Mouse (Mus musculus) G1E (cell line): ENCODE measurements around the gene Timmdc1. TPM values are rescaled to one million over a fixed set of nuclear protein-coding genes. Genes with fewer than 3 reads are reported as not detected.
A peak's percentile ranks its signal among the peaks of the same experiment; 100 is the strongest.

Experiments
- ATAC-seq: 2 replicates; pipeline ENCODE4 v1.8.0; 2016; ENCODE audit warnings: mild to moderate bottlenecking; ENCODE audit not compliant: insufficient number of reproducible peaks, poor library complexity, low FRiP score, severe bottlenecking; ENCODE audit errors: extremely low read depth
- DNase-seq: peaks from one replicate; pipeline ENCODE4 v3.0.0; 2012; ENCODE audit warnings: low spot score
- H3K27me3 ChIP-seq: 2 replicates; pipeline ENCODE4 v1.6.1; 2012; ENCODE audit warnings: mild to moderate bottlenecking, low read length, inconsistent platforms; ENCODE audit not compliant: insufficient read depth
- H3K36me3 ChIP-seq: replicated peaks from 2 replicates; pipeline ENCODE3; 2012; ENCODE audit warnings: mild to moderate bottlenecking, inconsistent platforms
- H3K4me1 ChIP-seq: 2 replicates; pipeline ENCODE4 v1.6.1; 2012; ENCODE audit warnings: low read depth, low read length, inconsistent platforms, mixed read lengths; ENCODE audit not compliant: insufficient read depth
- H3K4me3 ChIP-seq: 2 replicates; pipeline ENCODE4 v1.5.1; 2012; ENCODE audit warnings: low read depth, mild to moderate bottlenecking, inconsistent platforms, low read length, moderate library complexity, mixed read lengths
- H3K9me3 ChIP-seq: replicated peaks from 2 replicates; pipeline ENCODE4 v1.6.1; 2012; ENCODE audit warnings: inconsistent platforms
- CTCF ChIP-seq: IDR thresholded peaks from 2 replicates; pipeline ENCODE4 v1.5.1; 2012; ENCODE audit warnings: low read depth, low read length, inconsistent platforms, mixed read lengths
- GATA1 ChIP-seq: IDR thresholded peaks from 2 replicates; pipeline ENCODE4 v1.6.1; 2012; ENCODE audit warnings: borderline replicate concordance, low read length, inconsistent platforms, mixed read lengths
- GATA2 ChIP-seq: IDR thresholded peaks from 2 replicates; pipeline ENCODE4 v1.6.1; 2012; ENCODE audit warnings: low read depth, low read length, inconsistent platforms, borderline replicate concordance
- POLR2AphosphoS5 ChIP-seq: IDR thresholded peaks from 2 replicates; pipeline ENCODE4 v1.6.1; 2012; ENCODE audit warnings: low read depth, low read length, inconsistent platforms; ENCODE audit not compliant: insufficient replicate concordance
- TAL1 ChIP-seq: conservative IDR thresholded peaks from 2 replicates; pipeline ENCODE4 v1.6.1; 2012; ENCODE audit warnings: low read depth, low read length, inconsistent platforms, mixed read lengths
- polyA plus RNA-seq: library from polyadenylated mRNA; stranded (reverse); fragments of >175 nt; gene quantifications from 2 replicates; pipeline ENCODE4 v1.2.3, GENCODE M21; 2012
- total RNA-seq, 2 experiments: library from RNA; stranded (forward) in 1 of 2; stranded (reverse) in 1 of 2; fragments of 200-1000 nt in 1 of 2; fragments of >200 nt in 1 of 2; fragmentation: Nextera tagmentation in 1 of 2; gene quantifications; 2 replicates each; pipeline ENCODE4 v1.2.3; 2014 to 2017

Gene Timmdc1
- total and polyA plus RNA-seq, 3 experiments, result 25.9 to 38.7 (median 27.0) TPM

GRCm38 (mm10) chr16:38452442-38453202 is 69.8 kb downstream of the Timmdc1 start, which contains the start of gene Adprh:
Adprh (minus strand) TSS chr16:38452703.
- ATAC-seq (peak; percentile 65), DNase-seq (peak; percentile 89)
- Histone ChIP-seq H3K36me3 (peaks cover 36% of the 10 kb centered on the region), H3K4me1 (peaks cover 85% of the 10 kb centered on the region), H3K27me3 (no peaks in the 10 kb centered on the region), H3K4me3 (peak within 1 kb of the TSS; percentile 82), H3K9me3 (no peaks in the 10 kb centered on the region)
- TF ChIP-seq POLR2AphosphoS5, result no peak; the same call in 1 of the 2 replicates

- peaks cover 46% of the 10 kb centered on the region for H3K36me3 ChIP-seq
- DNase-seq (no peak), ATAC-seq (no peak)
- H3K27me3 ChIP-seq, result no peaks in the 10 kb centered on the region
- H3K4me1 ChIP-seq, result peaks cover 81% of the 10 kb centered on the region
- H3K4me3 ChIP-seq, result peak overlapping the region; percentile 82
- no peaks in the 10 kb centered on the region for H3K9me3 ChIP-seq
- no peak for TF ChIP-seq GATA1
- no peak for TF ChIP-seq TAL1
- TF ChIP-seq GATA2, result no peak
- no peak for TF ChIP-seq CTCF
- no peak for TF ChIP-seq POLR2AphosphoS5
These were observed 70.8 kb downstream of the Timmdc1 start for GRCm38 (mm10) chr16:38451421-38452205.

- Histone ChIP-seq H3K36me3 (peaks cover 55% of the 10 kb centered on the region), H3K4me1 (peaks cover 73% of the 10 kb centered on the region), H3K4me3 (no peak overlapping the region; the same call in 1 of the 2 replicates), H3K27me3 (no peaks in the 10 kb centered on the region), H3K9me3 (no peaks in the 10 kb centered on the region)
- no peak for ATAC-seq
- DNase-seq, result no peak
- TF ChIP-seq GATA1, result no peak
These were observed 71.8 kb downstream of the Timmdc1 start for GRCm38 (mm10) chr16:38450707-38451106.

- Histone ChIP-seq H3K4me3 (no peak overlapping the region), H3K27me3 (no peaks in the 10 kb centered on the region), H3K36me3 (peaks cover 78% of the 10 kb centered on the region), H3K4me1 (peaks cover 68% of the 10 kb centered on the region), H3K9me3 (no peaks in the 10 kb centered on the region)
- TF ChIP-seq CTCF (no peak), TAL1 (no peak), POLR2AphosphoS5 (no peak), GATA2 (no peak), GATA1 (no peak)
- no peak for DNase-seq
- no peak for ATAC-seq
These were observed 74.0 kb downstream of the Timmdc1 start for GRCm38 (mm10) chr16:38448458-38448857.

Other genes with a start within 250 kb of the Timmdc1 start
- not detected in 2 replicates for gene Nr1i2, start 227.8 kb downstream of the Timmdc1 start, total RNA-seq (2014; fragmentation: Nextera tagmentation)
- not detected in 2 replicates for gene Nr1i2, start 227.8 kb downstream of the Timmdc1 start, total RNA-seq (2017)
- gene Nr1i2, start 227.8 kb downstream of the Timmdc1 start, polyA plus RNA-seq, result not detected in 2 replicates
- gene Maats1, start 180.5 kb downstream of the Timmdc1 start, total RNA-seq (2014; fragmentation: Nextera tagmentation), result not detected in 2 replicates
- 0.11 TPM in 1 of 2 replicates, not detected in the other for gene Maats1, start 180.5 kb downstream of the Timmdc1 start, total RNA-seq (2017)
- gene Maats1, start 180.5 kb downstream of the Timmdc1 start, polyA plus RNA-seq, result not detected in 2 replicates
- gene Cox17, start 175.7 kb downstream of the Timmdc1 start, total RNA-seq (2014; fragmentation: Nextera tagmentation), result 210 and 232 TPM in 2 replicates
- gene Cox17, start 175.7 kb downstream of the Timmdc1 start, total RNA-seq (2017), result 836 and 871 TPM in 2 replicates
- 163 and 234 TPM in 2 replicates for gene Cox17, start 175.7 kb downstream of the Timmdc1 start, polyA plus RNA-seq
- gene Gm21987, start 175.6 kb downstream of the Timmdc1 start, total RNA-seq (2014; fragmentation: Nextera tagmentation), result 4.7 TPM in 1 of 2 replicates, not detected in the other
- gene Gm21987, start 175.6 kb downstream of the Timmdc1 start, total RNA-seq (2017), result not detected in 2 replicates
- gene Gm21987, start 175.6 kb downstream of the Timmdc1 start, polyA plus RNA-seq, result 1,146 and 1,190 TPM in 2 replicates
- 22.7 and 25.7 TPM in 2 replicates for gene Popdc2, start 160.5 kb downstream of the Timmdc1 start, total RNA-seq (2014; fragmentation: Nextera tagmentation)
- gene Popdc2, start 160.5 kb downstream of the Timmdc1 start, total RNA-seq (2017), result 2.8 and 4.3 TPM in 2 replicates
- 5.0 and 5.4 TPM in 2 replicates for gene Popdc2, start 160.5 kb downstream of the Timmdc1 start, polyA plus RNA-seq
- gene Pla1a, start 89.5 kb downstream of the Timmdc1 start, total RNA-seq (2014; fragmentation: Nextera tagmentation), result 1.7 TPM in 1 of 2 replicates, not detected in the other
- gene Pla1a, start 89.5 kb downstream of the Timmdc1 start, total RNA-seq (2017), result 0.16 TPM in 1 of 2 replicates, not detected in the other
- gene Pla1a, start 89.5 kb downstream of the Timmdc1 start, polyA plus RNA-seq, result not detected in 2 replicates
- gene Adprh, start 70.0 kb downstream of the Timmdc1 start, total RNA-seq (2014; fragmentation: Nextera tagmentation), result 56.4 and 60.6 TPM in 2 replicates
- 26.4 and 28.4 TPM in 2 replicates for gene Adprh, start 70.0 kb downstream of the Timmdc1 start, total RNA-seq (2017)
- gene Adprh, start 70.0 kb downstream of the Timmdc1 start, polyA plus RNA-seq, result 355 and 468 TPM in 2 replicates
- 62.1 and 77.0 TPM in 2 replicates for gene Cd80, start 67.1 kb downstream of the Timmdc1 start, total RNA-seq (2014; fragmentation: Nextera tagmentation)
- 4.9 and 5.3 TPM in 2 replicates for gene Cd80, start 67.1 kb downstream of the Timmdc1 start, total RNA-seq (2017)
- gene Cd80, start 67.1 kb downstream of the Timmdc1 start, polyA plus RNA-seq, result 2.2 and 3.0 TPM in 2 replicates
- gene Poglut1, start 27.6 kb upstream of the Timmdc1 start, total RNA-seq (2014; fragmentation: Nextera tagmentation), result 74.7 and 79.0 TPM in 2 replicates
- 26.1 and 35.0 TPM in 2 replicates for gene Poglut1, start 27.6 kb upstream of the Timmdc1 start, total RNA-seq (2017)
- 8.8 and 10.0 TPM in 2 replicates for gene Poglut1, start 27.6 kb upstream of the Timmdc1 start, polyA plus RNA-seq
- 148 and 206 TPM in 2 replicates for gene Tmem39a, start 36.0 kb upstream of the Timmdc1 start, total RNA-seq (2014; fragmentation: Nextera tagmentation)
- 53.5 and 62.1 TPM in 2 replicates for gene Tmem39a, start 36.0 kb upstream of the Timmdc1 start, total RNA-seq (2017)
- gene Tmem39a, start 36.0 kb upstream of the Timmdc1 start, polyA plus RNA-seq, result 10.7 and 17.3 TPM in 2 replicates
- not detected in 2 replicates for gene Arhgap31, start 190.6 kb upstream of the Timmdc1 start, total RNA-seq (2014; fragmentation: Nextera tagmentation)
- 0.06 and 0.16 TPM in 2 replicates for gene Arhgap31, start 190.6 kb upstream of the Timmdc1 start, total RNA-seq (2017)
- gene Arhgap31, start 190.6 kb upstream of the Timmdc1 start, polyA plus RNA-seq, result 0.01 and 0.02 TPM in 2 replicates
- not detected in 2 replicates for gene B4galt4, start 219.6 kb upstream of the Timmdc1 start, total RNA-seq (2014; fragmentation: Nextera tagmentation)
- not detected in 2 replicates for gene B4galt4, start 219.6 kb upstream of the Timmdc1 start, total RNA-seq (2017)
- gene B4galt4, start 219.6 kb upstream of the Timmdc1 start, polyA plus RNA-seq, result not detected in 2 replicates